Mouse (Mus musculus): ENCODE results near the gene Idi2.
"Not testable (repeated sequence)": the region's sequence is repeated elsewhere in the genome, so short reads cannot be mapped to it uniquely, and the experiment has no call there.

The Idi2 gene

GRCm38 (mm10) chr13:8997221-8997620 is 44.6 kb downstream of the Idi2 start:
- DNase-seq (ENCODE audit: inconsistent ontology term): not testable (repeated sequence)

GRCm38 (mm10) chr13:8999464-8999863 is 46.8 kb downstream of the Idi2 start:
- DNase-seq (ENCODE audit: inconsistent ontology term): no peak

- peak; percentile 32 for DNase-seq (ENCODE audit: inconsistent ontology term)
Observed at GRCm38 (mm10) chr13:9003306-9003705, 50.6 kb downstream of the Idi2 start.
